Mouse (Mus musculus) spleen, adult 2 months (tissue): ENCODE data around the gene Ptprf. TPM values are rescaled to one million over a fixed set of nuclear protein-coding genes. Genes with fewer than 3 reads are reported as not detected.

Experiments
- DNase-seq, 2 experiments: peaks; one replicate each; pipeline versions ENCODE4 v3.0.0 to v3.0.0-alpha.2; 2012 to 2021; ENCODE audit warnings: low spot score in 2 of 2, low read depth in 1 of 2
- H3K27ac ChIP-seq: fragments of 200-500 bp; 2 replicates; pipeline ENCODE4 v1.5.1; 2012; ENCODE audit warnings: low read length, inconsistent platforms; ENCODE audit not compliant: insufficient read depth
- H3K27me3 ChIP-seq: fragments of 200-500 bp; 2 replicates; pipeline ENCODE4 v1.6.1; 2012; ENCODE audit warnings: mild to moderate bottlenecking, moderate library complexity, low read length, inconsistent platforms; ENCODE audit not compliant: control insufficient read depth, insufficient read depth
- H3K36me3 ChIP-seq: fragments of 200-500 bp; 2 replicates; pipeline ENCODE4 v1.6.1; 2012; ENCODE audit warnings: mild to moderate bottlenecking, low read length, inconsistent platforms; ENCODE audit not compliant: control insufficient read depth, insufficient read depth
- H3K4me1 ChIP-seq: fragments of 200-500 bp; 2 replicates; pipeline ENCODE4 v1.6.1; 2011; ENCODE audit warnings: inconsistent platforms; ENCODE audit not compliant: control insufficient read depth, insufficient read depth, insufficient read length
- H3K4me3 ChIP-seq: fragments of 200-500 bp; 2 replicates; pipeline ENCODE4 v1.5.1; 2011; ENCODE audit warnings: mild to moderate bottlenecking, inconsistent platforms; ENCODE audit not compliant: insufficient read depth, insufficient read length; ENCODE audit errors: extremely low read depth
- CTCF ChIP-seq: fragments of 200-500 bp; IDR thresholded peaks from 2 replicates; pipeline ENCODE4 v1.5.1; 2011; ENCODE audit warnings: mild to moderate bottlenecking, inconsistent platforms; ENCODE audit not compliant: insufficient read depth, insufficient read length, insufficient replicate concordance; ENCODE audit errors: extremely low read depth
- POLR2A ChIP-seq: fragments of 200-500 bp; IDR thresholded peaks from 2 replicates; pipeline ENCODE4 v1.6.1; 2011; ENCODE audit warnings: low read depth, low read length, inconsistent platforms
- WGBS: fragments of 180-500 bp; shearing (Covaris S2); methylation state at CpG from one replicate; pipeline ENCODE4 v1.1.7; 2018; 5-methylcytosine and 5-hydroxymethylcytosine counted together
- polyA plus RNA-seq: library from polyadenylated mRNA; depleted of rRNA; stranded (reverse); fragments of >200 nt; gene quantifications from 2 replicates; pipeline ENCODE4 v1.2.3, GENCODE M21; 2012

Gene Ptprf
- polyA plus RNA-seq, 1 experiment, result 10.1 TPM

GRCm38 (mm10) chr4:118261291-118261690 is 29.9 kb downstream of the Ptprf start:
- H3K4me1 ChIP-seq, result peaks cover 3% of the 10 kb centered on the region
- H3K27me3 ChIP-seq, result no peaks in the 10 kb centered on the region
- no peak overlapping the region for H3K27ac ChIP-seq
- no peak for DNase-seq
- H3K4me3 ChIP-seq, result no peak overlapping the region
- H3K36me3 ChIP-seq, result no peaks in the 10 kb centered on the region
- 51% methylated on average over 5 of the region's 5 CpGs for WGBS
- TF ChIP-seq CTCF (no peak), POLR2A (no peak)

GRCm38 (mm10) chr4:118260551-118261267 is 30.5 kb downstream of the Ptprf start:
- no peaks in the 10 kb centered on the region for H3K36me3 ChIP-seq
- WGBS, result 6% methylated on average over 35 of the region's 39 CpGs
- peaks cover 3% of the 10 kb centered on the region for H3K4me1 ChIP-seq
- no peaks in the 10 kb centered on the region for H3K27me3 ChIP-seq
- H3K4me3 ChIP-seq, result peak overlapping the region; percentile 53
- TF ChIP-seq CTCF (no peak), POLR2A (no peak)
- DNase-seq, result peak in 1 of 2 experiments; percentile 9
- no peak overlapping the region for H3K27ac ChIP-seq

GRCm38 (mm10) chr4:118259782-118260463 is 31.3 kb downstream of the Ptprf start:
- Histone ChIP-seq H3K27ac (no peak overlapping the region), H3K36me3 (no peaks in the 10 kb centered on the region), H3K27me3 (no peaks in the 10 kb centered on the region), H3K4me1 (peaks cover 3% of the 10 kb centered on the region), H3K4me3 (no peak overlapping the region)
- no peak for TF ChIP-seq CTCF
- TF ChIP-seq POLR2A, result no peak
- 85% methylated on average over 8 of the region's 8 CpGs for WGBS
- no peak for DNase-seq

GRCm38 (mm10) chr4:118257977-118258376 is 33.2 kb downstream of the Ptprf start:
- Histone ChIP-seq H3K27me3 (no peaks in the 10 kb centered on the region), H3K4me3 (no peak overlapping the region), H3K4me1 (peaks cover 3% of the 10 kb centered on the region), H3K36me3 (no peaks in the 10 kb centered on the region), H3K27ac (no peak overlapping the region)
- 92% methylated on average over 5 of the region's 5 CpGs for whole genome bisulfite sequencing
- no peak for TF ChIP-seq CTCF
- TF ChIP-seq POLR2A, result no peak
- no peak for DNase-seq

GRCm38 (mm10) chr4:118257416-118257815 is 33.8 kb downstream of the Ptprf start:
- H3K4me3 ChIP-seq, result no peak overlapping the region
- WGBS, result 37% methylated on average over 10 of the region's 10 CpGs
- TF ChIP-seq CTCF, result no peak
- TF ChIP-seq POLR2A, result no peak
- peaks cover 3% of the 10 kb centered on the region for H3K4me1 ChIP-seq
- H3K27me3 ChIP-seq, result no peaks in the 10 kb centered on the region
- no peak for DNase-seq
- H3K27ac ChIP-seq, result no peak overlapping the region
- no peaks in the 10 kb centered on the region for H3K36me3 ChIP-seq

GRCm38 (mm10) chr4:118256217-118256616 is 35.0 kb downstream of the Ptprf start:
- Histone ChIP-seq H3K4me3 (no peak overlapping the region), H3K27ac (no peak overlapping the region), H3K36me3 (no peaks in the 10 kb centered on the region), H3K27me3 (no peaks in the 10 kb centered on the region), H3K4me1 (peaks cover 3% of the 10 kb centered on the region)
- DNase-seq, result no peak
- 74% methylated on average over 12 of the region's 12 CpGs for WGBS
- TF ChIP-seq CTCF, result no peak
- no peak for TF ChIP-seq POLR2A

- no peak for DNase-seq
- H3K36me3 ChIP-seq, result no peaks in the 10 kb centered on the region
- no peak overlapping the region for H3K4me3 ChIP-seq
- no peak for TF ChIP-seq CTCF
- no peak for TF ChIP-seq POLR2A
- WGBS, result 82% methylated on average over 5 of the region's 5 CpGs
- H3K4me1 ChIP-seq, result no peaks in the 10 kb centered on the region; the same call in 1 of the 2 replicates
- H3K27ac ChIP-seq, result no peak overlapping the region
- no peaks in the 10 kb centered on the region for H3K27me3 ChIP-seq
Observed at GRCm38 (mm10) chr4:118254953-118255352, 36.3 kb downstream of the Ptprf start.
